Mouse (Mus musculus) kidney, embryonic 15.5 days (tissue): ENCODE data around the gene Duox2. TPM values are rescaled to one million over a fixed set of nuclear protein-coding genes. Genes with fewer than 3 reads are reported as not detected.

Experiments used
- ATAC-seq: fragments of 200-750 bp; cut with Nextera tagmentation; replicated peaks from 2 replicates; pipeline ENCODE4 v1.8.0; 2017; ENCODE audit warnings: moderate TSS enrichment; ENCODE audit not compliant: low FRiP score
- H3K27ac ChIP-seq: fragments of 300-500 bp; sonication (generic); 2 replicates; pipeline ENCODE4 v1.5.1; 2015; ENCODE audit warnings: mild to moderate bottlenecking, inconsistent platforms
- H3K27me3 ChIP-seq: fragments of 300-500 bp; sonication (generic); 2 replicates; pipeline ENCODE4 v1.6.1; 2015; ENCODE audit warnings: inconsistent platforms
- H3K36me3 ChIP-seq: fragments of 300-500 bp; sonication (generic); 2 replicates; pipeline ENCODE4 v1.6.1; 2015; ENCODE audit warnings: inconsistent platforms
- H3K4me1 ChIP-seq: fragments of 300-500 bp; sonication (generic); 2 replicates; pipeline ENCODE4 v1.6.1; 2015; ENCODE audit warnings: inconsistent platforms
- H3K4me2 ChIP-seq: fragments of 300-500 bp; sonication (generic); 2 replicates; pipeline ENCODE4 v1.6.1; 2015; ENCODE audit warnings: moderate library complexity, mild to moderate bottlenecking, inconsistent platforms
- H3K4me3 ChIP-seq: fragments of 300-500 bp; sonication (generic); replicated peaks from 2 replicates; pipeline ENCODE4 v1.5.1; 2015; ENCODE audit warnings: mild to moderate bottlenecking, inconsistent platforms
- H3K9ac ChIP-seq: fragments of 300-500 bp; sonication (generic); 2 replicates; pipeline ENCODE4 v1.6.1; 2015; ENCODE audit warnings: mild to moderate bottlenecking, inconsistent platforms
- H3K9me3 ChIP-seq: fragments of 300-500 bp; sonication (generic); replicated peaks from 2 replicates; pipeline ENCODE4 v1.6.1; 2016; ENCODE audit warnings: inconsistent platforms
- WGBS: fragments of 180-500 bp; shearing (Covaris S2); methylation state at CpG from one replicate; pipeline ENCODE4 v1.1.7; 2015; ENCODE audit warnings: mixed read lengths; 5-methylcytosine and 5-hydroxymethylcytosine counted together
- polyA plus RNA-seq: library from polyadenylated mRNA; unstranded; fragments of >200 nt; fragmentation: Nextera tagmentation; extraction: Ambion mirVana; gene quantifications from 2 replicates; pipeline ENCODE4 v1.2.1, GENCODE M21; 2015

The Duox2 gene
- polyA plus RNA-seq, 1 experiment from 2014 or later, result 0.19 TPM

DNA sequence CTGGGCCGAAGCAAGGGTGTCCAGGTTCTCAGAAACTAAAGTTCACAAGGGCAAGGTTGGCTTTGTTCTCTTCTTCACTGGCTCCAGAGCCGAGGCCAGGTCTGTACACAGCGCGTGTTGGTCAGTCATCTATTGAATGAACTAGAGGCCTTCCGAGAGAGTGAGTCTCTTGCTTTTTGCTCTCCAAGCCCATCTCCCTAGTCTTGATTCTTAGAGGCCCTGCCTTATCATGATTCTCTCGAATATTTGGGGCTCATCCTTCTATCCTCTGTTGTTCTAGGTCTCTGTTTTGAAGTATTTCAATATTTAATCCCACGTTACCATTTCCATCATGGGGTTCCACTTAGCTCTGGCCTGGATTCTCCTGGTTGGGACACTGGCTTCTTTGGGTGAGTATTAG lies 17.1 kb upstream of the Duox2 start, which contains the start of gene Duox1:
Gene Duox1 (plus strand): TSS at position 301 of the 400 bp plus-strand sequence.
- H3K9ac ChIP-seq, result no peak within 1 kb of the TSS
- WGBS, result 87% methylated on average over 7 of the region's 7 CpGs
- no peak within 1 kb of the TSS for H3K27ac ChIP-seq
- H3K27me3 ChIP-seq, result peaks cover 56% of the 10 kb centered on the region
- peaks cover 11% of the 10 kb centered on the region for H3K4me1 ChIP-seq
- H3K36me3 ChIP-seq, result no peaks in the 10 kb centered on the region
- H3K4me2 ChIP-seq, result no peak within 1 kb of the TSS
- H3K9me3 ChIP-seq, result no peaks in the 10 kb centered on the region
- ATAC-seq, result no peak
- no peak within 1 kb of the TSS for H3K4me3 ChIP-seq

DNA sequence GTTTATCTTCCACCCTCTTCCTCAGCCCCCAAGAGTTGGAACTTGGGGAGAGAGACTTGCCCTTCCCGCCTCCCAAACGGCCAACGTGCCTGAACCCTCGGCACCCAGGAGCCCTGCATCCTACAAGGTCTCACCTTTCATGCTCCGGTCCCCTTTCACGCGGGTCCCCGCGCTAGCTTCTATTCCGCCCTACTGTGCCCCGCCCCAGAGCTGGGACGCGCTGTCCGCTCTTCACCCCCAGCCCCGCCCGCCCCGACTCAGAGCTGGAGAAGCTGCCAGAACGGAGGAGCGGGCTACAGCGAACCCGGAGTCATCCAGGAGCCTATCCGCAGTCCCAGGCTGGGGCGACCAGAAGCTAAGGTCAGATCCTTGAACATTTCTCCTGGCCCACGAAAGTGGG lies 15.3 kb upstream of the Duox2 start, which contains the start of gene Duoxa1:
Gene Duoxa1 (minus strand): TSS at position 195 of the 400 bp plus-strand sequence.
- Histone ChIP-seq H3K27ac (no peak within 1 kb of the TSS), H3K4me2 (peak within 1 kb of the TSS; percentile 58), H3K4me3 (peak within 1 kb of the TSS; percentile 33), H3K4me1 (peaks cover 11% of the 10 kb centered on the region), H3K9me3 (no peaks in the 10 kb centered on the region), H3K27me3 (peaks cover 74% of the 10 kb centered on the region), H3K9ac (no peak within 1 kb of the TSS), H3K36me3 (no peaks in the 10 kb centered on the region)
- 2% methylated on average over 24 of the region's 24 CpGs for WGBS
- 0 out of 2 replicates have a peak, but pooled peaks have one; percentile 65 for ATAC-seq

DNA sequence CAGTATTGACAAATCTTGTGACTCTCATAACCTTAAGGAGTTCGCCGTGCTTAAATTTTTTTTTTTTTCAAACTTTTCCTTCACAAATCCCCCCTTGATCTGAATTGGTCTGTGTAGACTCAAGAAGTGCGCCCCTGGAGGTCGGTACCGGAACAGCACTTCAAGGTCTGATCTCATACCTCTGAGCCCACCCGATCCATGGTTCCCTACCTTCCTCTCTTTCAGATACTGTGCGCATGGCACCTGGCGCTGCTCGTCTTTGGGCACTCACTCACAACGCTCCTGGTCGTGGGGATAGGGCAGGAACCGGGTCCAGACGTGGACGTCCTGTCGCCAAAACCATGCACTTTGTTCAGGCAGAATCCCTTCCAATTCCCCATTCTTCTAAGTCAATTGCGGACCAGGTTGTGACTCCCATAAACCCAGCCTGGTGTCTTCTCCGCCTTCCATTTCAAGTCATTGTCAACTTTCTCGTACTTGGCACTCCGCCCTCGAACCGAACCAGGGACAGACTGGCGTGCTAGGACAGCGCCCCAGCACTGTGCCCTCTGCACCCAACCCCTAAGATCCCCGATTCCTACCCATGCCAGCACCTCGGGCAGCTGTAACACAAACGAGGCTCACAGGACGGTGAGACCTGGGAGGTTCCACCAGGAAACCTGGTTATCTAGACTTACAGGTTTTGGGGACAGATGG lies 14.6 kb upstream of the Duox2 start:
- H3K4me3 ChIP-seq, result peak overlapping the region; percentile 33
- 3% methylated on average over 27 of the region's 27 CpGs for WGBS
- peaks cover 79% of the 10 kb centered on the region for H3K27me3 ChIP-seq
- no peak overlapping the region for H3K27ac ChIP-seq
- no peak overlapping the region for H3K9ac ChIP-seq
- ATAC-seq, result 0 out of 2 replicates have a peak, but pooled peaks have one; percentile 17
- peak overlapping the region; percentile 58 for H3K4me2 ChIP-seq
- peaks cover 11% of the 10 kb centered on the region for H3K4me1 ChIP-seq
- no peaks in the 10 kb centered on the region for H3K9me3 ChIP-seq
- H3K36me3 ChIP-seq, result no peaks in the 10 kb centered on the region

DNA sequence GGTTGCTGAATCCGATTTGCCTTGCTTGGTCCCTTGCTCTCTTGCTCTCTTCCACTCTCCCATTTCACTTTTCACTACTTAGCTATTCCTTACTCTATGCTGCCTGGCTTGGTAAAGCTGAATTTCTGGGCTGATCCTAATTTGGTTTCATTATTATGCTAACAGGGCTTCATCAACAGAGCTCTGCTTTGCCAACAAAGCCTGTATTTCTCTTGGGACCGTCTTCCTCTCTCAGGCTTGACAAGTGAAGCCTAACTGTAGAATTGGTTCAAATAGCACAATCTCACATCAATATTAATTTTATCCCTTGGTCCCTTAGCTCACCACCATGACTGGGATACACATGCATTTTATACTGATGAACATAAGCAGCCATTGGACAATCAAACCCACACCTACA lies 13.3 kb upstream of the Duox2 start:
- 49% methylated on average over 2 of the region's 2 CpGs for WGBS
- Histone ChIP-seq H3K9ac (no peak overlapping the region), H3K27me3 (peaks cover 89% of the 10 kb centered on the region), H3K9me3 (no peaks in the 10 kb centered on the region), H3K4me3 (no peak overlapping the region), H3K36me3 (no peaks in the 10 kb centered on the region), H3K27ac (no peak overlapping the region), H3K4me1 (peaks cover 11% of the 10 kb centered on the region), H3K4me2 (no peak overlapping the region)
- ATAC-seq, result no peak

DNA sequence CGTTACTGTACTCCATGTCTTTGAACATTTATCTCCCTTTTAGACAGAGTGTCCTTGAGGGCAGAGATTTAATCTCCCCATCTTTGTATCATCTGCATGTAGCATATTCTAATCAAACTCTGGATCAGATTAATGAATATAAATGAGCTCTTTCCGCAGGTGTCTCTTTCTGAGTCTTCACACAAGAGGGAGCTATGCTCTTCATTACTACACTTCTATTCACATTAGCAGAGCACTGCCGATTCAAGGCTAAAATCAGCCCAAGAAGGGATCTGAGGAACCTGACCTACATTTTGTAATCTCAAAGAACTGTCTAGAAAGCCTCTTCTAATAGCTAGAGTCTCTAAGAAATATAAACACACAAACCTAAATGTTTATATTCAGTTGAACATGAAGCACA lies 11.4 kb upstream of the Duox2 start:
- Histone ChIP-seq H3K27ac (no peak overlapping the region), H3K9ac (no peak overlapping the region), H3K4me2 (no peak overlapping the region), H3K9me3 (no peaks in the 10 kb centered on the region), H3K27me3 (peaks cover 97% of the 10 kb centered on the region), H3K4me3 (no peak overlapping the region), H3K4me1 (peaks cover 11% of the 10 kb centered on the region), H3K36me3 (no peaks in the 10 kb centered on the region)
- WGBS, result 46% methylated on average over 3 of the region's 3 CpGs
- no peak for ATAC-seq

DNA sequence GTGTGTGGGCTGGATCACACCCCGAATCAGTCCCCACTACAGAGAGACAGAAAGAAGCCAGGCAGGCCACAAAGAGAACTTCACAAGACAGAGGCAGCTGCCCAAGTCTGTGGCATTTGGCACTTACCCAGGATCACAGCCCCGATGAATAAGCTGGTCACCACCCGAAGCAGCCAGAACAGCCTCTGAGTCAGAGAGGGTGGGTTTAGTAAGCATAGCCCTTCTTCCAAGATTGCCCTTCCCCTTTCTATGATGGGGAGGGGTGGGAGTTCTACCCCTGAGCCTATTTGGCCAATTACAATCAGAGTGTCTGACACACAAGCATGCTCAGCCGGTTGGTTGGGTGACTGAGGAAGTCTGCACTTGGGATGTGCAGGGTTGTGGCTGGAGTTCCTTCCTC lies 7.9 kb upstream of the Duox2 start:
- no peaks in the 10 kb centered on the region for H3K36me3 ChIP-seq
- H3K9ac ChIP-seq, result no peak overlapping the region
- H3K27me3 ChIP-seq, result peaks cover 97% of the 10 kb centered on the region
- H3K4me3 ChIP-seq, result no peak overlapping the region
- H3K27ac ChIP-seq, result no peak overlapping the region
- WGBS, result 51% methylated on average over 4 of the region's 4 CpGs
- no peaks in the 10 kb centered on the region for H3K9me3 ChIP-seq
- H3K4me1 ChIP-seq, result peaks cover 11% of the 10 kb centered on the region
- ATAC-seq, result no peak
- H3K4me2 ChIP-seq, result no peak overlapping the region

DNA sequence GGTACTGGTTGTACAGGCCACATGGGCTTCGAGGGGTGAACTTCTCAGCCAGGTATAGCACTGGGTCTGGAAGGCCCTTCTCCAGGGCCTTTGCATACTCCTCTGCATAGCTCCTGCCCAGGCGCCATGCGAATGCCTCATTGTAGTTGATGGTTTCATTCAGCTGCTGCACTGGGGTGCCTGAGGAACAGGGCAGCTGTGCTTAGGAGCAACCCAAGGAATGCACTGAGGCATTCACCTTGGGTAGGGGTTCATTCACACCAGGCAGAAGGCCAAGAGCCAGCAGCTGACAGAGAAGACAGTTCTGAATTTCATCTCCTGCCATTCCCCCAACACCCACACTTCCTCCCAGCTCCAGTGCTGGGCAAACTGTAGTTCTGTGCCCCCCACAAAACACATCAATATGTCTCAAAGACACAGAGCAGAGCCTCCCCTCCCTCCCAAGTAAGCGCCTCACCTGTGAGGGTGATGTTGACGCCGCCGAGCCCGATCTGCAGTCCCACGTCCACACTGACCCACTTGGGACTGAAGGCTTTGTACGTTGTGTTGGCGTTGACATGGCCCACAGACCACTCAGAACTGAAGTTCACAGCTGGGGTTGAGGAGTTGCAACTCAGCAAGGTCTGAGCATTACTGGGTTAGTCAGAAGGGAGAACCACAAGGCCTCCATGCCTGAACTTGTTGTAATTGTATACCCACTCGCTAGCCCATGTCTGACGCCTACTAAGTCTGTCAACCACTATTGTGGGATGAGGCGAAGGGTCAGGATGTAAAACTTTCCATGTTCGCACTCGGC lies 7.0 kb upstream of the Duox2 start:
- Histone ChIP-seq H3K27me3 (peaks cover 97% of the 10 kb centered on the region), H3K27ac (no peak overlapping the region), H3K4me3 (no peak overlapping the region), H3K4me1 (peaks cover 17% of the 10 kb centered on the region), H3K36me3 (no peaks in the 10 kb centered on the region), H3K9ac (no peak overlapping the region), H3K4me2 (no peak overlapping the region), H3K9me3 (no peaks in the 10 kb centered on the region)
- no peak for ATAC-seq
- 78% methylated on average over 16 of the region's 16 CpGs for WGBS

DNA sequence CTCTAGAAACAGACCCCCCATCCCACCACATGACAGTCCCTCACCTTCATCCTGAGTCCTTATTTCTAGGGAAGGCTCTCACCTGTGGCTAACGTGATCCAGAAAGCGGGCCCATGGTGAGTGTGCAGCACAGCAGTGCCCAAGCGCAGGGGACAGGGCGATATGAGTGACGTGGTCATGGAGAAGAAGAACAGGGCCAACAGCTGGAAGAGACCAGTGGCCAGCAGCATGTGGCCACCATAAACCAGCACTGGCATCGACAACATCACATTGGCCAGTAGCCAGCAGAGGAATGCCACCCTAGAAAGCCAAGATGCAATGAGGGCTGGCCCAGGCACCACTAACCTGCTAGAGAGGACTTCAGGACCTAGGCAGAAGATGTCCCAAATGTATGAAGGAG lies 6.3 kb upstream of the Duox2 start:
- Histone ChIP-seq H3K27me3 (peaks cover 97% of the 10 kb centered on the region), H3K9ac (no peak overlapping the region), H3K4me2 (no peak overlapping the region), H3K4me1 (peaks cover 17% of the 10 kb centered on the region), H3K4me3 (no peak overlapping the region), H3K36me3 (no peaks in the 10 kb centered on the region), H3K9me3 (no peaks in the 10 kb centered on the region), H3K27ac (no peak overlapping the region)
- no peak for ATAC-seq
- 92% methylated on average over 6 of the region's 6 CpGs for WGBS

DNA sequence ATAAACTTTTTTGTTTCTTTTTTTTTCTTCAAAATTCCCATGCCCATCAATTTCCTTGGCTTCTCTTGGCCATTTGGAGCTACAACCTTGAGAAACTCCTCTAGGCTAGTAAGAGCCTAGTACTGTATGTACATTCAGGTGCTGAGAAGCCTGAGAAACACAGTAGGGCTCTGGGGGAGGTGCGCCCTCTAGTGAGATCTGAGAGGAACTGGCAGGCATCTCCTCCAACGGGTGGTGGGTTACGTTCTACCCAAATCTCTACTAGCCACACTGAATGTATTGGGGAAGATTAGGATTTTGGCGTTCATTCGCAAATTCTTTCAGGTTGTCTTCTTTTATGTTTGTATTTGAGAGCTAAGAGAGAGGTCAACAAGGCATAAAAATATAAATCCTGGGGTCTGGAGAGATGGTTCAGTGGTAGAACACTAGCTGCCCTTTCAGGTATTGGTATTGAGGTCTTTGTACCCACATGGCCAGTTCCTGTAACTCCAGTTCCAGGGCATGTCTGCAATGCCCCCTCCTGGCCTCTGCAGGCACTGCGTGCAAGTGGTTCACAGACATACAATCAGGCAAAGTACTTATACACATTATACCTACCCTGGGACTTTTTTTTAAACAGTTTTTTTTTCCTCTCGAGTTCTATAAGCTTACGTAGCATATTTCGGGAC lies 4.5 kb upstream of the Duox2 start:
- peaks cover 34% of the 10 kb centered on the region for H3K4me1 ChIP-seq
- H3K36me3 ChIP-seq, result no peaks in the 10 kb centered on the region
- no peak overlapping the region for H3K4me3 ChIP-seq
- WGBS, result 15% methylated on average over 9 of the region's 9 CpGs
- no peak overlapping the region for H3K9ac ChIP-seq
- H3K27ac ChIP-seq, result no peak overlapping the region
- H3K9me3 ChIP-seq, result no peaks in the 10 kb centered on the region
- peaks cover 99% of the 10 kb centered on the region for H3K27me3 ChIP-seq
- ATAC-seq, result no peak; the same call in 1 of the 2 replicates
- H3K4me2 ChIP-seq, result no peak overlapping the region

DNA sequence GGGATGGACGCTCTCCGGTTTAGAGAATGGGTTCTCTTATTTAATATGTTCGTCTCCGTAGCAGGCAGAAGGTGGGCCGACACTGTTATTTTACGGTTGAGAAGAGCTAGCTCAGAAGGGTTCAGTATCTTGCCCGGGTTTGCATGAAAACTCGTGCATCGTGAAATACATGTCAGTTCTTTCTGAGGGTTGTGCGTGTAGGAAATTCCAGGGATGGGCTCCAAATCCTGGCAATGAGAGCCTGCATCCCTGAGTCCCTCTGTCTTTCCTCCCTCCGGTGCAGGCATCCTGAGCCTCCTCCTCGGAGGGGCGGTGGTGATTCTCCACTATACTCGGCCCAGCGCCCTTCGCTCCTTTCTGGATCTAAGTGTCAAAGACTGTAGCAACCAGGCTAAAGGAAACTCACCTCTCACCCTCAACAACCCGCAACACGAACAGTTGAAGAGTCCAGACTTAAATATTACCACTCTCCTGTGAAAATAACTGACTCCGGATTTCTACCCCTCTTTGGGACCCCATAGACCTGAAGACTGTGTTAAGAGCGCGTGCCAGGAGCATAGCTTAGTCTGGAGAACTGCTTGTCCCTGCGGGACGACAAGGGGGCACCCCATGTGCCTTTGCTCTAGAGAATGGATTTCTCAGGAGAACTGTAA lies 3.8 kb upstream of the Duox2 start:
- peaks cover 40% of the 10 kb centered on the region for H3K4me1 ChIP-seq
- peak overlapping the region; percentile 62 for H3K4me2 ChIP-seq
- H3K4me3 ChIP-seq, result peak overlapping the region; percentile 39
- peaks cover 99% of the 10 kb centered on the region for H3K27me3 ChIP-seq
- no peak for ATAC-seq
- no peak overlapping the region for H3K9ac ChIP-seq
- 7% methylated on average over 23 of the region's 23 CpGs for whole genome bisulfite sequencing
- no peaks in the 10 kb centered on the region for H3K36me3 ChIP-seq
- H3K27ac ChIP-seq, result no peak overlapping the region
- no peaks in the 10 kb centered on the region for H3K9me3 ChIP-seq

DNA sequence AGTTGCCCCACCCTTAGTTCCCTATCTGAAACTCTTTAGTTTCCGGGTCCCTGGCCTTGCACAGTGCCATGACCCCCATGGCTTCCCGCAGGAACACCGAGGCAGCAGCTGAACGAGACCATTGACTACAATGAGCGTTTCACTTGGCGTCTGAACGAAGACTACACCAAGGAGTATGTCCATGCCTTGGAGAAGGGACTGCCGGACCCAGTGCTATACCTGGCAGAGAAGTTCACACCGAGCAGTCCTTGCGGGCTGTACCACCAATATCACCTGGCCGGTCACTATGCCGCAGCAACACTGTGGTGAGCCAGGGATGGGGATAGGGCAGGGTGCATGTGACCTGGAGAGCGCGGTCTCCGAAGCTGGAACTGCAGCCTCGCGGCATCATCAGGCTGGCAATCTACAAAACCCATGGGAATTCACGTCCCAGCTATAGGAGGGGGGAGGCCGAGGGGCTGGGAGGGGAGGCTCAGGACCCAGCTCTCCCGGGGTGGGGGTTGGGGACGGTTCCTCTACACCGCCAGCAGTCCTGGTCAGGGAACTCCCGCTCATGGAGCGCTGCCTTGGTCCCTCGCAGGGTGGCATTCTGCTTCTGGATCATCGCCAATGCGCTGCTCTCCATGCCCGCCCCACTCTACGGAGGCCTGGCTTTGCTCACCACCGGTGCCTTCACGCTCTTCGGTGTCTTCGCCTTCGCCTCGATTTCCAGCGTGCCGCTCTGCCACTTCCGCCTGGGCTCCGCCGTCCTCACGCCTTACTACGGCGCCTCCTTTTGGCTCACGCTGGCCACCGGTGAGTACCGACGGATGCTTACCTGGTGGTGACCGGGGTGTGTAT lies 3.1 kb upstream of the Duox2 start:
- H3K36me3 ChIP-seq, result no peaks in the 10 kb centered on the region
- H3K27ac ChIP-seq, result no peak overlapping the region
- under 1% methylated on average over 48 of the region's 48 CpGs for whole genome bisulfite sequencing
- ATAC-seq, result no peak; the same call in 1 of the 2 replicates
- H3K27me3 ChIP-seq, result peaks cover 99% of the 10 kb centered on the region
- 0 out of 2 replicates have a peak overlapping the region, but pooled peaks have one; percentile 9 for H3K9ac ChIP-seq
- peak overlapping the region; percentile 62 for H3K4me2 ChIP-seq
- no peaks in the 10 kb centered on the region for H3K9me3 ChIP-seq
- peak overlapping the region; percentile 39 for H3K4me3 ChIP-seq
- peaks cover 42% of the 10 kb centered on the region for H3K4me1 ChIP-seq
